Mouse (Mus musculus): ENCODE data around the gene Sart3. TPM values are rescaled to one million over a fixed set of nuclear protein-coding genes. Genes with fewer than 3 reads are reported as not detected.
A peak's percentile ranks its signal among the peaks of the same experiment; 100 is the strongest.

Sart3 gene
- polyA plus RNA-seq, 1 experiment from 2014 or later = 47.4 TPM

- Histone ChIP-seq H3K27ac (replicated peaks) (no peak overlapping the region), H3K9me3 (no peaks in the 10 kb centered on the region), H3K4me1 (replicated peaks) (peaks cover 11% of the 10 kb centered on the region), H3K27me3 (no peaks in the 10 kb centered on the region), H3K4me3 (no peak overlapping the region), H3K36me3 (peaks cover 29% of the 10 kb centered on the region), H3K4me2 (no peak overlapping the region), H3K9ac (no peak overlapping the region)
- 94% methylated on average over 15 of the region's 15 CpGs for WGBS
- no peak for ATAC-seq (ENCODE audit: low FRiP score, low read depth)
Observed at GRCm38 (mm10) chr5:113776128-113776895, 4.0 kb upstream of the Sart3 start.

DNA sequence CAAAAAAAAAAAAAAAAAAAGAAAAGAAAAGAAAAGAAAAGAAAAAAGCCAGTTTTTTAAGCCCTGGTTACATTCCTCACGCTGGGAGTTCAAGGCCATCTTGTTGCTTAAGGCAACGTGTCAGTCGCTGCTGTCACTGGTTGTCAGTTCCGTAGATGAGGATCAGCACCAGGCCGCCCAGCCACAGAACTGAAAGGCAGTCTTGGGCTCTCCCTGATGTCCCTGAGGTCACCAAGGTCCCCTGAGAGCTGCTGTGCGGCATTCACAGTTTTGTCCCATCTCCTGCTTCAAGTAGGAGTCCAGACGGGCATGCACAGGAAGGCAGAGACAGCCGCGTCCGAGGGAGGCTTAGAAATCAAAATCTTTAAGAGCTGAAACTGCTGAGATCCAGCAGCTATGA is 3.3 kb upstream of the Sart3 start:
- ATAC-seq (ENCODE audit: low FRiP score, low read depth) = no peak
- Histone ChIP-seq H3K27me3 (no peaks in the 10 kb centered on the region), H3K9ac (no peak overlapping the region), H3K36me3 (peaks cover 29% of the 10 kb centered on the region), H3K27ac (replicated peaks) (no peak overlapping the region), H3K9me3 (no peaks in the 10 kb centered on the region), H3K4me3 (no peak overlapping the region), H3K4me2 (no peak overlapping the region), H3K4me1 (replicated peaks) (peaks cover 14% of the 10 kb centered on the region)
- 94% methylated on average over 10 of the region's 10 CpGs for WGBS

- 0% methylated on average over 7 of the region's 7 CpGs for WGBS
- no peak for ATAC-seq (ENCODE audit: low FRiP score, low read depth)
- Histone ChIP-seq H3K4me3 (peak overlapping the region; percentile 93), H3K9me3 (no peaks in the 10 kb centered on the region), H3K4me1 (replicated peaks) (peaks cover 33% of the 10 kb centered on the region), H3K4me2 (peak overlapping the region; percentile 97), H3K36me3 (peaks cover 29% of the 10 kb centered on the region), H3K27me3 (no peaks in the 10 kb centered on the region), H3K27ac (replicated peaks) (no peak overlapping the region), H3K9ac (peak overlapping the region; percentile 64)
Observed at GRCm38 (mm10) chr5:113773664-113774063, 1.4 kb upstream of the Sart3 start.

GRCm38 (mm10) chr5:113772905-113773519 is 702 bp upstream of the Sart3 start:
- Histone ChIP-seq H3K27me3 (no peaks in the 10 kb centered on the region), H3K27ac (replicated peaks) (peak overlapping the region; percentile 99), H3K36me3 (peaks cover 29% of the 10 kb centered on the region), H3K9me3 (no peaks in the 10 kb centered on the region), H3K4me2 (peak overlapping the region; percentile 97), H3K9ac (peak overlapping the region; percentile 64), H3K4me3 (peak overlapping the region; percentile 93), H3K4me1 (replicated peaks) (peaks cover 33% of the 10 kb centered on the region)
- peak; percentile 58; the same call in 1 of the 2 replicates for ATAC-seq (ENCODE audit: low FRiP score, low read depth)
- WGBS = 2% methylated on average over 38 of the region's 38 CpGs

DNA sequence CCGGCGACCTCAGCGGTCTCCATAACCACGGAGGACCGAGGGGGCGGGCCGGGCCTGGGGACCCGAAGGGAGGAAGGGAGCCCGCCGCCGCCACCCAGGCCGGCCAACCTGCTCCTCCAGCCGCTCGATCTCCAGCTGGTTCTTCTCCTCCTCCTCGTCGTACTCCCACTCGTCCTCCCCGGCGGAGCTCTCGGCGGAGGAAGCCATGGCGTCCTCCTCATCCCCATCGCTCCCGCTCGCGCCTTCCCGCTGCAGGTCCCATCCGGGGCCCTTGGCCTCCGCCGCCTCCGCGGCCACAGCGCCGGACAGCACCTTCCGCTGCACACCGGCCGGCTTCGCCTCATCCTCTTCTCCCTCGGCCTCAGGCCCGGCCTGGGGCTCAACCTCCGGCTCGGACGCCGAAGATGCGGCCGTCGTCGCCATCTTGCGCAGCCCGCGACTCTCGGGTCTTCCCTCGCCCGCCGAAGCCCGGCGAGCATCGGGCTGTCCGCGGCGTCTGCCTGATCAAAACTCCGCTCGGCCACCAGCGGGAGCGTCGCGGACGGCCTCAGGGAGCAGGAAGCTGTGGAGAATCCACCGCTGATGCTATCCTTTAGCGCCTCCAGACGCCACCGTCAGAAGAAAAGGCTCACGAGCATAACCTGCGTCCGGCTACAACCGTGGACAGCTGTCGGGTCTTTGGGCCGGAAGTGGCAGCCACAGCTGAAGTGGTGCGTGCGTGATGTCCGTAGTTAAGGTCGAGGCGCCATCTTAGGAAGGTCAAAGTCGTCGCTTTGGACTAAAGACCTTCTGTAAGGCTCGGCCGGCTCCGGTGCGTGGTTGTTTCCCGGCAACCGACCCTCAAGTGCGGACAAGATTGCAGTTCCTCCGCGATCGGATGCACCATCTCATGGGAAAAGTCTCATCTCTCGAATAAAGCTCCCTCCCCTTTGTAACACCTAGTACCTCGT is 822 bp downstream of the Sart3 start:
- H3K36me3 ChIP-seq = peaks cover 21% of the 10 kb centered on the region
- WGBS = under 1% methylated on average over 92 of the region's 97 CpGs
- peak overlapping the region; percentile 80 for H3K9ac ChIP-seq
- H3K27me3 ChIP-seq = no peaks in the 10 kb centered on the region
- H3K4me3 ChIP-seq = peak overlapping the region; percentile 93
- peak; percentile 87 for ATAC-seq (ENCODE audit: low FRiP score, low read depth)
- H3K4me1 ChIP-seq (replicated peaks) = peaks cover 33% of the 10 kb centered on the region
- peak overlapping the region; percentile 99 for H3K27ac ChIP-seq (replicated peaks)
- H3K4me2 ChIP-seq = peak overlapping the region; percentile 97
- H3K9me3 ChIP-seq = no peaks in the 10 kb centered on the region

DNA sequence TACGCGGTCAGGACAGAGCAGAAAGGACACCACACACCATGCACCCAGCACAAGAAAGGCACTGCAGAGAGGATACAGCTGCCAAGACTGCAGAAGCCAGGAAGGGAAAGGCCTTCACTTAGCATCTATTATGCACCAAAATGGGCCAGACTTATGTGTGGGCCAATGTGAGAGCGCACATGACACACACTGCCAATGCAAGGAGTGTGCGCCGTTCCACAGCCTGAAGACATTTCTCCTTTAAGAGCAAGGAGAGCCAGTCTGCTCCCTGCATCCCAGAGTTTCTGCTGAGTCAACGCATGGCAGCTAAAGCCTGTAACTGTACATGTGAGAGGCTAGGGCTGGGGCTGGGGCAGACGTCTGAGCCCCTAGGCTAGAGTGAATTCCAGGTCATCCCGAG is 3.5 kb downstream of the Sart3 start:
- Histone ChIP-seq H3K4me3 (no peak overlapping the region), H3K36me3 (no peaks in the 10 kb centered on the region), H3K4me2 (no peak overlapping the region; the same call in 1 of the 2 replicates), H3K27ac (replicated peaks) (no peak overlapping the region), H3K27me3 (no peaks in the 10 kb centered on the region), H3K4me1 (replicated peaks) (peaks cover 31% of the 10 kb centered on the region), H3K9ac (no peak overlapping the region), H3K9me3 (no peaks in the 10 kb centered on the region)
- ATAC-seq (ENCODE audit: low FRiP score, low read depth) = no peak
- 95% methylated on average over 8 of the region's 8 CpGs for WGBS

DNA sequence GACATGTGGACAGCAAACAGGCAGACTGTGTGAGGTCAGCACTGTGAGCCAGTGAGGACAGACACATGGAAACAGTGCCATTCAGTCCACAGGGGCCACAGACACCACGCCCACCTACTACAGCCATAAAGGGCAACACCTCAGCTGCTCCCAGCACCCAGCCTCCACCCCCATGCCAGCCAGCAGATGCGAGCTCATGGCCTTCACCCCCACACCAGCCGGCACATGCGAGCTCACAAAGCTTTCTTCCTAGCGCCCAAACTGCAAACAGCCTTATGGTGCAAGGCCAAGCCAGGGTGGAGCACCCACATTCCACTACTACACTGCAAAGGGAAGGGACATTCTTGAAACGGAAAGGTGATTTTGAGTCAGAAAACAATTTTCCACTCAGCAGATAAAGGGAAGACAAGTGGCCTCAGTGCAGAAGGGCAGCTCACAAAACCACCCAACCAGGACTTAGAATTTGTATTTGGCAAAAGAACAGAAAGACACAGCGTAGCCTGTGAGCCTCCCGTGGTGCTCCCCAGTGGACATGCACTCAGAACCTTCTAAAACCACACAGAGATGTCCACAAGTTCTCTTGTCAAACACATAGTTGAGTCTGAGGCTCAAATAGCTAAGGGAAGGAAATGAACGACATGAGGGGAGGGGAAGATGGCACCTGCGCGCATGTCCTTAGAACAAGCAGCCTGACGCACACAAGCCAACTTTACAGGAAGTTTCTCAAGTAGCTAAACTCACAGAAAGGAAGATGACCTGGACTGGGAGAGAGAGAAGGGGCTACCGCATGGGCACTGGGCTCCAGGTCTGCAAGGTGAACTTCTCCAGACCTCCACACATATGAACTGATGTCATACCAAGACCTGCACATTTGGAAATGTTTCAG is 6.4 kb downstream of the Sart3 start:
- H3K4me3 ChIP-seq = no peak overlapping the region
- H3K4me2 ChIP-seq = no peak overlapping the region
- WGBS = 91% methylated on average over 13 of the region's 13 CpGs
- H3K27ac ChIP-seq (replicated peaks) = no peak overlapping the region
- H3K9ac ChIP-seq = no peak overlapping the region
- H3K4me1 ChIP-seq (replicated peaks) = peaks cover 22% of the 10 kb centered on the region
- H3K36me3 ChIP-seq = peaks cover 17% of the 10 kb centered on the region
- no peaks in the 10 kb centered on the region for H3K27me3 ChIP-seq
- no peak for ATAC-seq (ENCODE audit: low FRiP score, low read depth)
- H3K9me3 ChIP-seq = no peaks in the 10 kb centered on the region

DNA sequence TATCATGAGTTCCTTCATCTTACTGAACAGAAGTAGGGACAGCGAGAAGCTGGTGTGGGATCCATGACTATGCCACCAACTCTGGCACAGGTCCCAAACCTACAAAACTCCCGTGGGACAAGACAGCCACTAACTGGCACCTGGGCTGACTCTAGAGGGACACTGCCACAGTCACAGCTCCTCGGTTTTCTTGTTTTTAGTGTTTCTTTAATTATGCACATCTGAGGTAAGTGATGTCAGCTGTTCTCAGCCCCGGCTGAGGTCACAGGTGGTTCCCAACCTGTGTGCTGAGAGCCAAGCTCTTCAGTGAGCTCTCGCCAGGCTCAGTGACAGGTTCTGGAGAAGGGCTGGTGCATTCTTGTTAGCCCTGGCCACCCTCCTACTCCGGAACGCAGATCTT is 7.9 kb downstream of the Sart3 start:
- no peak overlapping the region for H3K9ac ChIP-seq
- no peak overlapping the region for H3K4me3 ChIP-seq
- no peak overlapping the region for H3K27ac ChIP-seq (replicated peaks)
- H3K9me3 ChIP-seq = no peaks in the 10 kb centered on the region
- peaks cover 30% of the 10 kb centered on the region for H3K36me3 ChIP-seq
- no peak overlapping the region for H3K4me2 ChIP-seq
- ATAC-seq (ENCODE audit: low FRiP score, low read depth) = no peak
- 89% methylated on average over 7 of the region's 7 CpGs for WGBS
- peaks cover 8% of the 10 kb centered on the region for H3K4me1 ChIP-seq (replicated peaks)
- H3K27me3 ChIP-seq = no peaks in the 10 kb centered on the region

- H3K4me3 ChIP-seq = no peak overlapping the region
- no peak overlapping the region for H3K27ac ChIP-seq (replicated peaks)
- no peak for ATAC-seq (ENCODE audit: low FRiP score, low read depth)
- H3K27me3 ChIP-seq = no peaks in the 10 kb centered on the region
- no peak overlapping the region for H3K4me2 ChIP-seq
- no peaks in the 10 kb centered on the region for H3K9me3 ChIP-seq
- peaks cover 55% of the 10 kb centered on the region for H3K36me3 ChIP-seq
- no peaks in the 10 kb centered on the region for H3K4me1 ChIP-seq (replicated peaks)
- no peak overlapping the region for H3K9ac ChIP-seq
- WGBS = 89% methylated on average over 2 of the region's 2 CpGs
Observed at GRCm38 (mm10) chr5:113761585-113761984, 10.7 kb downstream of the Sart3 start.

GRCm38 (mm10) chr5:113755347-113756030 is 16.8 kb downstream of the Sart3 start:
- ATAC-seq (ENCODE audit: low FRiP score, low read depth) = no peak
- no peak overlapping the region for H3K27ac ChIP-seq (replicated peaks)
- H3K36me3 ChIP-seq = peaks cover 95% of the 10 kb centered on the region
- no peaks in the 10 kb centered on the region for H3K4me1 ChIP-seq (replicated peaks)
- no peak overlapping the region for H3K9ac ChIP-seq
- no peak overlapping the region for H3K4me2 ChIP-seq
- WGBS = 91% methylated on average over 15 of the region's 15 CpGs
- no peak overlapping the region for H3K4me3 ChIP-seq
- H3K27me3 ChIP-seq = no peaks in the 10 kb centered on the region
- H3K9me3 ChIP-seq = no peaks in the 10 kb centered on the region

Measured in hindbrain, embryonic 15.5 days (tissue).